Mouse (Mus musculus): Measurements from ENCODE around the gene Map3k7cl. TPM values are rescaled to one million over a fixed set of nuclear protein-coding genes. Genes with fewer than 3 reads are reported as not detected.

Map3k7cl gene
- polyA plus RNA-seq, 1 experiment = 0.98 TPM

DNA sequence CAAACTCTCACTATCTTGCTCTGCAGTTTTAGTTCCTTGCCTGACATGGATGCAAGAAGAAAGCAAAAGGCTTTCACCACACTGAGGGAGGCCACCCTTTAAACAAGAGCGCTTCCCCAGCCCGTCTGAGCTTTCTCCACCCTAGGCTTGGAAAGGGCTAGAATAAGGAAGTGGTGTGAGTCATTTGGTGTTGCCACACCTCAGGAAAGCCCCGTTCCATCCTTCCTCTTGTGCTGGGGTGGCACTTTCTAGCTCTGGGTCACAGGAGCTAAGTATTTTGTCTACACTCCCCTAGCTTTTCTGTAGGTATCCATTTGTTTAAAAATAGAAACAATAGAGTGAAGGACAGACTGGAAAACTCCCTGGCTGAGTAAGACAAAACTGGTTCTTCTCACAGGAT, 72.2 kb downstream of the Map3k7cl start:
- H3K4me1 ChIP-seq (ENCODE audit: control insufficient read depth, insufficient read depth, low read length) = no peaks in the 10 kb centered on the region
- H3K27ac ChIP-seq (ENCODE audit: insufficient read depth, low read length) = no peak overlapping the region
- no peaks in the 10 kb centered on the region for H3K27me3 ChIP-seq (ENCODE audit: control insufficient read depth, insufficient read depth, low read length)
- 82% methylated on average over 3 of the region's 3 CpGs for WGBS
- DNase-seq = no peak
- no peak for TF ChIP-seq POLR2A (IDR thresholded peaks at IDR 0.05; ENCODE audit: borderline replicate concordance, insufficient read depth, low read length)
- no peak for TF ChIP-seq CTCF (IDR thresholded peaks at IDR 0.05; ENCODE audit: borderline replicate concordance, insufficient read depth, low read depth, low read length)
- H3K4me3 ChIP-seq (replicated peaks; ENCODE audit: insufficient read depth, low read depth, low read length) = no peak overlapping the region

GRCm38 (mm10) chr16:87625816-87626215, 72.7 kb downstream of the Map3k7cl start:
- Histone ChIP-seq H3K4me3 (replicated peaks; ENCODE audit: insufficient read depth, low read depth, low read length) (no peak overlapping the region), H3K4me1 (ENCODE audit: control insufficient read depth, insufficient read depth, low read length) (no peaks in the 10 kb centered on the region), H3K27ac (ENCODE audit: insufficient read depth, low read length) (no peak overlapping the region), H3K27me3 (ENCODE audit: control insufficient read depth, insufficient read depth, low read length) (no peaks in the 10 kb centered on the region)
- DNase-seq = no peak
- 98% methylated on average over 8 of the region's 8 CpGs for WGBS
- TF ChIP-seq CTCF (IDR thresholded peaks at IDR 0.05; ENCODE audit: borderline replicate concordance, insufficient read depth, low read depth, low read length) = no peak
- no peak for TF ChIP-seq POLR2A (IDR thresholded peaks at IDR 0.05; ENCODE audit: borderline replicate concordance, insufficient read depth, low read length)

DNA sequence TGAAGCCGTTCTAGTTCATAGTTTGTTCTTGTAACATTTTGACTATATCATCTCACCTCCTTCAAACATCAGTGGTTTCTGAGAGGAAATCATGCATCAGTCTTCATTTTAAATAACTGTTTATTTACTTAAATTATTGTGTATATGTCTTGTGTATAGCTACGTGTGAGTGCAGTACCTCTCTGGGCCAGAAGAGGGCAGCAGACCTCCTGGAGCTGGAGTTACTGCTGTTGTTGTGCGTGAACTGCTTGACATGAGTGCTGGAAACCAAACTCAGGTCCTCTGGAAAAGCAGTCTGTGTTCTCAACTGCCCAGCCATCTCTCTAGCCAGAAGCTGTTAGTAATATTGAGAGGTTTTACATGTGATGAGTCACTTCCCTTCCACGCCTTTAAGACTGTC, 73.6 kb downstream of the Map3k7cl start:
- no peak overlapping the region for H3K27ac ChIP-seq (ENCODE audit: insufficient read depth, low read length)
- no peak for DNase-seq
- H3K4me1 ChIP-seq (ENCODE audit: control insufficient read depth, insufficient read depth, low read length) = no peaks in the 10 kb centered on the region
- 97% methylated on average over 4 of the region's 4 CpGs for WGBS
- no peaks in the 10 kb centered on the region for H3K27me3 ChIP-seq (ENCODE audit: control insufficient read depth, insufficient read depth, low read length)
- TF ChIP-seq POLR2A (IDR thresholded peaks at IDR 0.05; ENCODE audit: borderline replicate concordance, insufficient read depth, low read length) = no peak
- TF ChIP-seq CTCF (IDR thresholded peaks at IDR 0.05; ENCODE audit: borderline replicate concordance, insufficient read depth, low read depth, low read length) = no peak
- H3K4me3 ChIP-seq (replicated peaks; ENCODE audit: insufficient read depth, low read depth, low read length) = no peak overlapping the region

DNA sequence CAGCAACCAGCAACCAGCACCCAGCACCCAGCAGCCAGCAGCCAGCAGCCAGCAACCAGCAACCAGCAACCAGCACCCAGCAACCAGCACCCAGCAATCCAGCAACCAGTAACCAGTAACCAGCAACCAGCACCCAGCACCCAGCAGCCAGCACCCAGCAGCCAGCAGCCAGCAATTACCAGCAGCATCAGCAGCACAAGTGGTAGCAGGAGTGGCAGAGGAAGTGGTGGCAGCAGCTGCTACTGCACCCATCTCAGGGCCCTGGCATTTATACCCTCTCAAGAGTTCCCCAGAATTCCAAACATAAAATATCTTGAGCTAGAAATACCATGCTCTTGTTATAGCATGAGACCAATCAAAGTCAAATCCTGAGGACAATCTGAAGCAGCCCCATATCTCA, 81.6 kb downstream of the Map3k7cl start:
- Histone ChIP-seq H3K4me3 (replicated peaks; ENCODE audit: insufficient read depth, low read depth, low read length) (no peak overlapping the region), H3K27me3 (ENCODE audit: control insufficient read depth, insufficient read depth, low read length) (no peaks in the 10 kb centered on the region), H3K27ac (ENCODE audit: insufficient read depth, low read length) (no peak overlapping the region), H3K4me1 (ENCODE audit: control insufficient read depth, insufficient read depth, low read length) (no peaks in the 10 kb centered on the region)
- no peak for DNase-seq
- TF ChIP-seq CTCF (IDR thresholded peaks at IDR 0.05; ENCODE audit: borderline replicate concordance, insufficient read depth, low read depth, low read length) (no peak), POLR2A (IDR thresholded peaks at IDR 0.05; ENCODE audit: borderline replicate concordance, insufficient read depth, low read length) (no peak)

GRCm38 (mm10) chr16:87635213-87635755, 82.2 kb downstream of the Map3k7cl start:
- H3K4me3 ChIP-seq (replicated peaks; ENCODE audit: insufficient read depth, low read depth, low read length) = no peak overlapping the region
- WGBS = 93% methylated on average over 6 of the region's 6 CpGs
- DNase-seq = no peak
- H3K4me1 ChIP-seq (ENCODE audit: control insufficient read depth, insufficient read depth, low read length) = no peaks in the 10 kb centered on the region
- H3K27me3 ChIP-seq (ENCODE audit: control insufficient read depth, insufficient read depth, low read length) = no peaks in the 10 kb centered on the region
- H3K27ac ChIP-seq (ENCODE audit: insufficient read depth, low read length) = no peak overlapping the region
- no peak for TF ChIP-seq POLR2A (IDR thresholded peaks at IDR 0.05; ENCODE audit: borderline replicate concordance, insufficient read depth, low read length)

DNA sequence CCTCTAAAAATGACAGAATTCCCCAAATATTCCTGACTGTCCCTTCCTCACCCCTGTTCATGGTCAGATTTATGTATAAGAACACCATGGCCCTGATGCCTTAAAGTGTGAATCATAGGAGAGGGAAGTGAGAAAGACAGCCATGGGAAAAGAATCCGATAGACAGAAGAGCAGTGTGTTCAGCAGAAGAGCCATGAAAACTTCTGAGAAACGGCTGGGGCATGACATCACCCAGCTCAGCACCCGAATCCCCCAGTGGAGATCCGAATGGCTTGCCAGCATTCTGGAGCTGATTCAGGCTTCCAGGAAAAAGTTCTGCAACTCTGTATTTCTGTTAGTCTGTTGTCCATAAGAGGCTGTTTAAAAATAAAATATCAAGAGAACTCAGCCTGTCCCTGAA, 82.7 kb downstream of the Map3k7cl start:
- no peak for TF ChIP-seq CTCF (IDR thresholded peaks at IDR 0.05; ENCODE audit: borderline replicate concordance, insufficient read depth, low read depth, low read length)
- no peak for TF ChIP-seq POLR2A (IDR thresholded peaks at IDR 0.05; ENCODE audit: borderline replicate concordance, insufficient read depth, low read length)
- WGBS = 53% methylated on average over 4 of the region's 4 CpGs
- Histone ChIP-seq H3K27ac (ENCODE audit: insufficient read depth, low read length) (no peak overlapping the region), H3K4me1 (ENCODE audit: control insufficient read depth, insufficient read depth, low read length) (no peaks in the 10 kb centered on the region), H3K27me3 (ENCODE audit: control insufficient read depth, insufficient read depth, low read length) (no peaks in the 10 kb centered on the region), H3K4me3 (replicated peaks; ENCODE audit: insufficient read depth, low read depth, low read length) (no peak overlapping the region)
- no peak for DNase-seq

DNA sequence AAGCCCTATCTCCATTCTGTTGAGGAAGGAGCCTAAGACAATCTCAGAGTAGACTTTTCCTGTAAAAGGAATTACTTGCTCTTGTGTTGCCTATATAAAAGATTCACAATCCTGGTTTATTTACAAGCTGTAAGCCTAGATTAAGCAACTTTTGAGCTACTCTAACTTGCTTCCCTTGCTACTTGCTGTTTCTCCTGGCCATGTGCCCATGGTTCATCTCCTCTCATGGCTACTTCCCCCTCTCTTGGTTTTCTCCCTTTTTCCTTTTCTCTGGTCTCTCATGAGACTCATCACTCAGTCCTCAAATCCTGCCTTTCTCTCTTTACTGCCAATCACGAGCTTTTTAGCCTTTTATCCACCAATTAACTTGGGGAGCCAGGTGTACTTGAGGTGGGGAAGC, 85.0 kb downstream of the Map3k7cl start:
- no peak for DNase-seq
- Histone ChIP-seq H3K27ac (ENCODE audit: insufficient read depth, low read length) (no peak overlapping the region), H3K4me3 (replicated peaks; ENCODE audit: insufficient read depth, low read depth, low read length) (no peak overlapping the region), H3K4me1 (ENCODE audit: control insufficient read depth, insufficient read depth, low read length) (no peaks in the 10 kb centered on the region), H3K27me3 (ENCODE audit: control insufficient read depth, insufficient read depth, low read length) (no peaks in the 10 kb centered on the region)
- WGBS = 58% methylated on average over 1 of the region's 1 CpGs
- TF ChIP-seq POLR2A (IDR thresholded peaks at IDR 0.05; ENCODE audit: borderline replicate concordance, insufficient read depth, low read length) (no peak), CTCF (IDR thresholded peaks at IDR 0.05; ENCODE audit: borderline replicate concordance, insufficient read depth, low read depth, low read length) (no peak)

- TF ChIP-seq POLR2A (IDR thresholded peaks at IDR 0.05; ENCODE audit: borderline replicate concordance, insufficient read depth, low read length) (no peak), CTCF (IDR thresholded peaks at IDR 0.05; ENCODE audit: borderline replicate concordance, insufficient read depth, low read depth, low read length) (no peak)
- 97% methylated on average over 7 of the region's 7 CpGs for WGBS
These were observed 89.1 kb downstream of the Map3k7cl start for GRCm38 (mm10) chr16:87642234-87642633.

More at GRCm38 (mm10) chr16:87642234-87642633, 89.1 kb downstream of the Map3k7cl start:
- no peak overlapping the region for H3K27ac ChIP-seq (ENCODE audit: insufficient read depth, low read length)
- no peaks in the 10 kb centered on the region for H3K4me1 ChIP-seq (ENCODE audit: control insufficient read depth, insufficient read depth, low read length)
- H3K4me3 ChIP-seq (replicated peaks; ENCODE audit: insufficient read depth, low read depth, low read length) = no peak overlapping the region
- no peaks in the 10 kb centered on the region for H3K27me3 ChIP-seq (ENCODE audit: control insufficient read depth, insufficient read depth, low read length)
- DNase-seq = no peak
